8 mouse cellular contexts compared by ENCODE assay signal in genomic region chr2:104493021-104493950, GRCm38 (mm10). TPM values are rescaled to one million over a fixed set of nuclear protein-coding genes. Genes with fewer than 3 reads are reported as not detected.
DNase-seq lines count a peak whose midpoint lies in the region; ATAC-seq and TF ChIP-seq lines count a peak whose summit lies in the region.

No protein-coding gene starts in this region.

- peak overlapping the region; percentile 80 for H3K4me2 ChIP-seq in forebrain, embryonic 11.5 days (ENCODE audit: low read depth, low read length, severe bottlenecking)
- H3K4me2 ChIP-seq in heart, embryonic 16.5 days (ENCODE audit: low read depth, low read length) = peak overlapping the region; percentile 74
- H3K4me2 ChIP-seq in liver, embryonic 15.5 days = peak overlapping the region; percentile 92
- peak overlapping the region; percentile 48 for H3K4me2 ChIP-seq in neural tube, embryonic 11.5 days (ENCODE audit: low read depth)

- TF ChIP-seq POLR2A in ES-Bruce4 (IDR thresholded peaks at IDR 0.05; ENCODE audit: insufficient read depth, low read length) = no peak

- H3K9me3 ChIP-seq in ES-Bruce4 (replicated peaks; ENCODE audit: control insufficient read depth, insufficient read depth, low read length, poor library complexity, severe bottlenecking) = no peaks in the 10 kb centered on the region
- no peaks in the 10 kb centered on the region for H3K9me3 ChIP-seq in forebrain, embryonic 11.5 days (ENCODE audit: control insufficient read depth, low read length)
- H3K9me3 ChIP-seq in heart, embryonic 16.5 days (replicated peaks; ENCODE audit: control insufficient read depth, low read length) = no peaks in the 10 kb centered on the region
- H3K9me3 ChIP-seq in liver, embryonic 15.5 days (replicated peaks) = no peaks in the 10 kb centered on the region
- no peaks in the 10 kb centered on the region for H3K9me3 ChIP-seq in neural tube, embryonic 11.5 days (ENCODE audit: control insufficient read depth, low read length)

- WGBS in forebrain, embryonic 11.5 days = under 1% methylated on average over 98 of the region's 99 CpGs
- under 1% methylated on average over 90 of the region's 99 CpGs for WGBS in heart, embryonic 16.5 days
- WGBS in liver, embryonic 15.5 days (ENCODE audit: insufficient replicate concordance) = under 1% methylated on average over 95 of the region's 99 CpGs
- under 1% methylated on average over 89 of the region's 99 CpGs for WGBS in neural tube, embryonic 11.5 days

- peak overlapping the region; percentile 86 for H3K4me3 ChIP-seq in ES-Bruce4 (ENCODE audit: low read depth, low read length)
- H3K4me3 ChIP-seq in forebrain, embryonic 11.5 days (ENCODE audit: low read depth, low read length) = peak overlapping the region; percentile 86
- H3K4me3 ChIP-seq in heart, embryonic 16.5 days (ENCODE audit: low read length) = peak overlapping the region; percentile 83
- peak overlapping the region; percentile 95 for H3K4me3 ChIP-seq in liver, embryonic 15.5 days (replicated peaks)
- H3K4me3 ChIP-seq in neural tube, embryonic 11.5 days (ENCODE audit: low read depth, low read length) = peak overlapping the region; percentile 90

- peak overlapping the region; percentile 98 for H3K9ac ChIP-seq in ES-Bruce4 (ENCODE audit: low read depth, poor library complexity, severe bottlenecking)
- peak overlapping the region; percentile 98 for H3K9ac ChIP-seq in forebrain, embryonic 11.5 days (ENCODE audit: low read length)
- H3K9ac ChIP-seq in heart, embryonic 16.5 days (ENCODE audit: low read length) = peak overlapping the region; percentile 99
- H3K9ac ChIP-seq in liver, embryonic 15.5 days = peak overlapping the region; percentile 96
- H3K9ac ChIP-seq in neural tube, embryonic 11.5 days (ENCODE audit: low read length) = peak overlapping the region; percentile 99

- peak overlapping the region; percentile 47 for H3K27ac ChIP-seq in ES-Bruce4 (ENCODE audit: insufficient read depth, low read length)
- H3K27ac ChIP-seq in forebrain, embryonic 11.5 days (ENCODE audit: low read depth, low read length) = peak overlapping the region; percentile 98
- peak overlapping the region; percentile 99 for H3K27ac ChIP-seq in heart, embryonic 16.5 days (ENCODE audit: low read length)
- peak overlapping the region; percentile 95 for H3K27ac ChIP-seq in liver, embryonic 15.5 days (replicated peaks)
- peak overlapping the region; percentile 99 for H3K27ac ChIP-seq in neural tube, embryonic 11.5 days (ENCODE audit: low read depth, low read length)

- no peaks in the 10 kb centered on the region for H3K36me3 ChIP-seq in ES-Bruce4 (ENCODE audit: control insufficient read depth, insufficient read depth, low read length, poor library complexity, severe bottlenecking)
- no peaks in the 10 kb centered on the region for H3K36me3 ChIP-seq in forebrain, embryonic 11.5 days (ENCODE audit: control insufficient read depth, insufficient read depth, low read length)
- H3K36me3 ChIP-seq in heart, embryonic 16.5 days (ENCODE audit: control insufficient read depth, insufficient read depth) = no peaks in the 10 kb centered on the region
- no peaks in the 10 kb centered on the region for H3K36me3 ChIP-seq in liver, embryonic 15.5 days (replicated peaks)
- H3K36me3 ChIP-seq in neural tube, embryonic 11.5 days (ENCODE audit: control insufficient read depth, insufficient read depth, low read length) = no peaks in the 10 kb centered on the region

- TF ChIP-seq EP300 in ES-Bruce4 (IDR thresholded peaks at IDR 0.05; ENCODE audit: insufficient read depth, low read depth, low read length) = no peak

- peaks cover 5% of the 10 kb centered on the region for H3K27me3 ChIP-seq in ES-Bruce4 (ENCODE audit: control insufficient read depth, insufficient read depth, low read length, poor library complexity, severe bottlenecking)
- no peaks in the 10 kb centered on the region; the same call in 1 of the 2 replicates for H3K27me3 ChIP-seq in forebrain, embryonic 11.5 days (ENCODE audit: control insufficient read depth, insufficient read depth, low read length)
- no peaks in the 10 kb centered on the region for H3K27me3 ChIP-seq in heart, embryonic 16.5 days (ENCODE audit: control insufficient read depth, insufficient read depth, low read length)
- peaks cover 18% of the 10 kb centered on the region; the same call in 1 of the 2 replicates for H3K27me3 ChIP-seq in liver, embryonic 15.5 days
- H3K27me3 ChIP-seq in neural tube, embryonic 11.5 days (ENCODE audit: control insufficient read depth, insufficient read depth, low read length) = no peaks in the 10 kb centered on the region

- no peaks in the 10 kb centered on the region for H3K4me1 ChIP-seq in ES-Bruce4 (ENCODE audit: control insufficient read depth, insufficient read depth, low read length)
- H3K4me1 ChIP-seq in forebrain, embryonic 11.5 days (replicated peaks; ENCODE audit: control insufficient read depth, insufficient read depth, low read length) = no peaks in the 10 kb centered on the region
- peaks cover 29% of the 10 kb centered on the region for H3K4me1 ChIP-seq in heart, embryonic 16.5 days (ENCODE audit: control insufficient read depth, insufficient read depth, low read length)
- peaks cover 28% of the 10 kb centered on the region for H3K4me1 ChIP-seq in liver, embryonic 15.5 days (replicated peaks)
- peaks cover 3% of the 10 kb centered on the region; the same call in 1 of the 2 replicates for H3K4me1 ChIP-seq in neural tube, embryonic 11.5 days (ENCODE audit: control insufficient read depth, insufficient read depth, low read length)

- ATAC-seq in forebrain, embryonic 11.5 days (replicated peaks; ENCODE audit: low FRiP score) = peak; percentile 75
- ATAC-seq in heart, embryonic 16.5 days (replicated peaks; ENCODE audit: extremely low read depth, insufficient read depth, low FRiP score) = peak; percentile 69
- ATAC-seq in liver, embryonic 15.5 days (ENCODE audit: insufficient read depth) = peak; percentile 75
- ATAC-seq in neural tube, embryonic 11.5 days (ENCODE audit: insufficient read depth, low FRiP score, low TSS enrichment) = peak; percentile 77

- TF ChIP-seq CTCF in ES-Bruce4 (IDR thresholded peaks at IDR 0.05; ENCODE audit: low read depth, low read length) = no peak

- peak; percentile 65 for DNase-seq in c-Kit-positive CD71-positive TER-119-negative erythroid progenitor cells, embryonic 14.5 days (ENCODE audit: low read depth)
- peak; percentile 91 for DNase-seq in forebrain, embryonic 11.5 days (ENCODE audit: low spot score)
- peak; percentile 85 to 90 for DNase-seq in kidney, postnatal 4 days
- DNase-seq in neural tube, embryonic 11.5 days (ENCODE audit: low spot score) = peak; percentile 87
- DNase-seq in telencephalon, adult 2 months (ENCODE audit: low read depth, low spot score) = peak; percentile 65

RNA-seq across cellular contexts. Expression of gene Hipk3, which starts 1.0 kb away (rescaled TPM):
- polyA plus RNA-seq in ES-Bruce4 (2011; ENCODE audit: insufficient read depth, insufficient read length, low read depth, missing spikeins) = 20.5 and 22.6 TPM in 2 replicates
- 9.4 and 12.0 TPM in 2 replicates for polyA plus RNA-seq in forebrain, embryonic 11.5 days (2014; fragmentation: Nextera tagmentation; extraction: Ambion mirVana)
- 33.4 and 37.8 TPM in 2 replicates for polyA plus RNA-seq in heart, embryonic 16.5 days (2015; fragmentation: Nextera tagmentation; extraction: Ambion mirVana)
- polyA plus RNA-seq in liver, embryonic 15.5 days (2015; fragmentation: Nextera tagmentation; extraction: Ambion mirVana) = 6.5 and 7.4 TPM in 2 replicates
- 14.9 and 15.4 TPM in 2 replicates for polyA plus RNA-seq in neural tube, embryonic 11.5 days (2014; fragmentation: Nextera tagmentation; extraction: Ambion mirVana)

Comparison
In these comparisons a context has a peak if more than half of its experiments do, and no peak if none do; other contexts are left out.
1. Peak in every context shown above with its lines: DNase-seq, ATAC-seq, H3K4me3 ChIP-seq and H3K27ac ChIP-seq.
2. H3K27ac ChIP-seq: peak in every context shown above with its lines; median percentile 99 in heart, embryonic 16.5 days; 99 in neural tube, embryonic 11.5 days; 98 in forebrain, embryonic 11.5 days; 95 in liver, embryonic 15.5 days; 47 in ES-Bruce4.